ENCODE assay signal across 8 mouse cellular contexts in the genomic region with DNA sequence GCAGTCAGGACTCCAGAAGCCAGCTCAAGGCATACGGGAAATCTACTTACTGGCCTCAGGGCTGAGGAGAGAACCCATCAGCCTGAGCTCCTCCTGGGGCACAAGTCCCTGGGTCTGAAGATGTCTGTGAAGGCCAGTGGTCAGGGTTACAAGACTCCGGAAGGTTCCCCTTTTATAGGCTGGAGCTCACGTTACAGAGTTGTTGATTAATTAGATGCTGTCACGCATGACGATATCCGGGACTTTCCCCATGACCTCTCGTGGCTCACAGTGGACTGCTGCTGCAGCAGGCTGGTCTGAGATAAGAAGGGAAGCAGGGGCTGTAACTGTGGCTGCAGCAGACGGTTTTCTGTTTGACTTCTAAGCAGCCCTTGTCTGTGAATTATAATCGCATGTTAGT. TPM values are rescaled to one million over a fixed set of nuclear protein-coding genes. Genes with fewer than 3 reads are reported as not detected.
DNase-seq lines count a peak whose midpoint lies in the region; ATAC-seq and TF ChIP-seq lines count a peak whose summit lies in the region.

No protein-coding gene starts in this region.

- H3K27ac ChIP-seq in left cerebral cortex, adult 2 months = peak overlapping the region; percentile 28; the same call in 1 of the 2 replicates
- H3K27ac ChIP-seq in heart, adult 2 months = peak overlapping the region; percentile 75
- peak overlapping the region; percentile 94 for H3K27ac ChIP-seq in kidney, embryonic 15.5 days
- no peak overlapping the region for H3K27ac ChIP-seq in forebrain, embryonic 14.5 days (ENCODE audit: low read depth, low read length)

- no peaks in the 10 kb centered on the region for H3K36me3 ChIP-seq in heart, adult 2 months (ENCODE audit: control insufficient read depth, insufficient read depth, low read length)
- H3K36me3 ChIP-seq in kidney, embryonic 15.5 days = 0 out of 2 replicates have a peak, but pooled peaks cover 3% of the 10 kb centered on the region
- no peaks in the 10 kb centered on the region for H3K36me3 ChIP-seq in forebrain, embryonic 14.5 days (ENCODE audit: control insufficient read depth, insufficient read depth, low read length)

- no peaks in the 10 kb centered on the region for H3K79me2 ChIP-seq in heart, adult 2 months (replicated peaks; ENCODE audit: control insufficient read depth, insufficient read depth, low read length)

- no peaks in the 10 kb centered on the region for H3K27me3 ChIP-seq in heart, adult 2 months (ENCODE audit: control insufficient read depth, insufficient read depth, low read length)
- H3K27me3 ChIP-seq in kidney, embryonic 15.5 days = no peaks in the 10 kb centered on the region
- H3K27me3 ChIP-seq in forebrain, embryonic 14.5 days (replicated peaks; ENCODE audit: control insufficient read depth, insufficient read depth, low read length) = 0 out of 2 replicates have a peak, but pooled peaks cover 4% of the 10 kb centered on the region

- TF ChIP-seq POLR2A in heart, adult 2 months (IDR thresholded peaks at IDR 0.05; ENCODE audit: insufficient read depth, low read depth, low read length) = peak; percentile 51

- no peak for TF ChIP-seq CTCF in left cerebral cortex, adult 2 months (IDR thresholded peaks at IDR 0.05)
- no peak for TF ChIP-seq CTCF in heart, adult 2 months (IDR thresholded peaks at IDR 0.05)

- ATAC-seq in kidney, embryonic 15.5 days (replicated peaks; ENCODE audit: low FRiP score) = peak; percentile 68
- no peak for ATAC-seq in forebrain, embryonic 14.5 days

- peaks cover 12% of the 10 kb centered on the region for H3K4me1 ChIP-seq in heart, adult 2 months (ENCODE audit: control insufficient read depth, insufficient read depth, low read length)
- H3K4me1 ChIP-seq in kidney, embryonic 15.5 days = peaks cover 73% of the 10 kb centered on the region
- no peaks in the 10 kb centered on the region for H3K4me1 ChIP-seq in forebrain, embryonic 14.5 days (ENCODE audit: control insufficient read depth, insufficient read depth, low read length)

- no peak for DNase-seq in left cerebral cortex, adult 2 months (ENCODE audit: extremely low spot score in 1 of 2, low spot score in 2 of 2)
- DNase-seq in left cerebral cortex, adult 11 months (ENCODE audit: low spot score) = no peak
- DNase-seq in heart, adult 2 months = peak; percentile 64 to 77
- peak; percentile 77 for DNase-seq in lung, postnatal 10 days
- no peak for DNase-seq in frontal cortex, postnatal 14 days (ENCODE audit: low spot score in 2 of 2)
- no peak for DNase-seq in left cerebral cortex, adult 18-20 months (ENCODE audit: low spot score in 2 of 2)
- DNase-seq in forebrain, embryonic 14.5 days (ENCODE audit: low spot score) = no peak

- intact Hi-C loops in left cerebral cortex, adult 2 months (cut with DNase I) = loop anchor here (10.0 kb wide), 1 partner anchor 1378 kb away; no protein-coding TSS in a partner anchor
- intact Hi-C loops in heart, adult 2 months (cut with DNase I) = loop anchor here (1.0 kb wide), 1 partner anchor 17 kb away; no protein-coding TSS in a partner anchor

- no peaks in the 10 kb centered on the region for H3K9me3 ChIP-seq in kidney, embryonic 15.5 days (replicated peaks)
- no peaks in the 10 kb centered on the region for H3K9me3 ChIP-seq in forebrain, embryonic 14.5 days (replicated peaks; ENCODE audit: control insufficient read depth, low read length)

- H3K9ac ChIP-seq in heart, adult 2 months (ENCODE audit: low read depth, low read length) = peak overlapping the region; percentile 31
- no peak overlapping the region for H3K9ac ChIP-seq in kidney, embryonic 15.5 days
- no peak overlapping the region for H3K9ac ChIP-seq in forebrain, embryonic 14.5 days (ENCODE audit: low read length)

- no peak overlapping the region for H3K4me3 ChIP-seq in left cerebral cortex, adult 2 months
- H3K4me3 ChIP-seq in heart, adult 2 months = peak overlapping the region; percentile 43
- peak overlapping the region; percentile 28 for H3K4me3 ChIP-seq in kidney, embryonic 15.5 days (replicated peaks)
- H3K4me3 ChIP-seq in forebrain, embryonic 14.5 days (ENCODE audit: low read depth, low read length) = no peak overlapping the region

- WGBS in heart, adult 2 months = 5% methylated on average over 9 of the region's 9 CpGs
- WGBS in kidney, embryonic 15.5 days = 3% methylated on average over 9 of the region's 9 CpGs
- 57% methylated on average over 9 of the region's 9 CpGs for WGBS in forebrain, embryonic 14.5 days

- no peak for TF ChIP-seq EP300 in heart, adult 2 months (IDR thresholded peaks at IDR 0.05; ENCODE audit: insufficient read depth, low read depth, low read length)

- H3K4me2 ChIP-seq in kidney, embryonic 15.5 days = peak overlapping the region; percentile 55
- H3K4me2 ChIP-seq in forebrain, embryonic 14.5 days (ENCODE audit: low read length) = no peak overlapping the region

RNA-seq across cellular contexts. Expression of a gene that starts 1.2 kb away (rescaled TPM):
- under 1 TPM; 0.40 to 0.50 TPM for total RNA-seq in left cerebral cortex, adult 2 months (2021)
- 1 to 10 TPM; 2.2 to 3.0 TPM for total RNA-seq in heart, adult 2 months (2021)
- 5.8 and 6.1 TPM in 2 replicates for polyA plus RNA-seq in heart, adult 2 months (2012; rRNA removed)
- polyA plus RNA-seq in kidney, embryonic 15.5 days (2015; fragmentation: Nextera tagmentation; extraction: Ambion mirVana) = 16.6 and 17.7 TPM in 2 replicates
- total RNA-seq in left cerebral cortex, adult 18-20 months (2021) = under 1 TPM; 0.52 to 0.60 TPM
- polyA plus RNA-seq in forebrain, embryonic 14.5 days (2014; fragmentation: Nextera tagmentation; extraction: Ambion mirVana) = 0.32 and 0.51 TPM in 2 replicates

RNA-seq across cellular contexts. Expression of a gene that starts 28.8 kb away (rescaled TPM):
- 10 to 100 TPM; 48.6 to 50.7 TPM for total RNA-seq in left cerebral cortex, adult 2 months (2021)
- 10 to 100 TPM; 28.4 to 29.8 TPM for total RNA-seq in heart, adult 2 months (2021)
- polyA plus RNA-seq in heart, adult 2 months (2012; rRNA removed) = 7.3 and 17.5 TPM in 2 replicates
- 56.1 and 59.9 TPM in 2 replicates for polyA plus RNA-seq in kidney, embryonic 15.5 days (2015; fragmentation: Nextera tagmentation; extraction: Ambion mirVana)
- 10 to 100 TPM; 42.0 to 44.8 TPM for total RNA-seq in left cerebral cortex, adult 18-20 months (2021)
- polyA plus RNA-seq in forebrain, embryonic 14.5 days (2014; fragmentation: Nextera tagmentation; extraction: Ambion mirVana) = 66.8 and 75.9 TPM in 2 replicates

RNA-seq across cellular contexts. Expression of a gene that starts 34.2 kb away (rescaled TPM):
- 10 to 100 TPM; 16.1 to 23.5 TPM for total RNA-seq in left cerebral cortex, adult 2 months (2021)
- 10 to 100 TPM; 10.2 to 12.4 TPM for total RNA-seq in heart, adult 2 months (2021)
- polyA plus RNA-seq in heart, adult 2 months (2012; rRNA removed) = 4.7 and 4.9 TPM in 2 replicates
- 6.7 and 7.3 TPM in 2 replicates for polyA plus RNA-seq in kidney, embryonic 15.5 days (2015; fragmentation: Nextera tagmentation; extraction: Ambion mirVana)
- 10 to 100 TPM; 15.6 to 18.1 TPM for total RNA-seq in left cerebral cortex, adult 18-20 months (2021)
- polyA plus RNA-seq in forebrain, embryonic 14.5 days (2014; fragmentation: Nextera tagmentation; extraction: Ambion mirVana) = 1.8 and 2.0 TPM in 2 replicates

Comparison
In these comparisons a context has a peak if more than half of its experiments do, and no peak if none do; other contexts are left out.
1. DNase-seq: peak in heart, adult 2 months (2 of 2) and lung, postnatal 10 days (single experiment); none in left cerebral cortex, adult 2 months (0 of 2), left cerebral cortex, adult 11 months (single experiment), frontal cortex, postnatal 14 days (0 of 2), left cerebral cortex, adult 18-20 months (0 of 2) and forebrain, embryonic 14.5 days (single experiment).
2. H3K4me3 ChIP-seq: peak in heart, adult 2 months (single experiment) and kidney, embryonic 15.5 days (single experiment); none in left cerebral cortex, adult 2 months (single experiment) and forebrain, embryonic 14.5 days (single experiment).